Mouse (Mus musculus): ENCODE results near the gene Ak1.

GRCm38 (mm10) chr2:32630036-32630435, 8.5 kb downstream of the Ak1 start:
- no peak for TF ChIP-seq POLR2A (IDR thresholded peaks at IDR 0.05; ENCODE audit: low read depth, low read length)
- TF ChIP-seq EP300 (IDR thresholded peaks at IDR 0.05; ENCODE audit: low read length), result no peak
- no peak for TF ChIP-seq SMC3 (IDR thresholded peaks at IDR 0.05; ENCODE audit: low read depth, low read length)
- TF ChIP-seq HCFC1 (IDR thresholded peaks at IDR 0.05; ENCODE audit: low read depth, low read length), result no peak
- TF ChIP-seq CTCF (conservative IDR thresholded peaks at IDR 0.05 in 1 of 2, IDR thresholded peaks at IDR 0.05 in 1 of 2; ENCODE audit: low read depth in 2 of 2, low read length in 2 of 2), result no peak
- no peak for TF ChIP-seq CHD1 (IDR thresholded peaks at IDR 0.05; ENCODE audit: low read depth, low read length)
- TF ChIP-seq GABPA (IDR thresholded peaks at IDR 0.05; ENCODE audit: insufficient replicate concordance, low read depth, low read length), result no peak
- no peak for TF ChIP-seq RAD21 (IDR thresholded peaks at IDR 0.05; ENCODE audit: low read depth, low read length)
- TF ChIP-seq ZMIZ1 (IDR thresholded peaks at IDR 0.05; ENCODE audit: low read depth, low read length), result no peak
- no peak for TF ChIP-seq E2F4 (IDR thresholded peaks at IDR 0.05; ENCODE audit: insufficient replicate concordance, low read depth, low read length)
- no peak for TF ChIP-seq USF1 (IDR thresholded peaks at IDR 0.05; ENCODE audit: low read depth, low read length)
- no peak for TF ChIP-seq ZKSCAN1 (IDR thresholded peaks at IDR 0.05; ENCODE audit: borderline replicate concordance, low read depth, low read length)
- no peak for TF ChIP-seq MXI1 (IDR thresholded peaks at IDR 0.05; ENCODE audit: low read depth, low read length)
- TF ChIP-seq UBTF (IDR thresholded peaks at IDR 0.05; ENCODE audit: low read depth, low read length), result no peak

Data from CH12.LX (cell line).